8 mouse cellular contexts compared by ENCODE assay signal in the genomic region with DNA sequence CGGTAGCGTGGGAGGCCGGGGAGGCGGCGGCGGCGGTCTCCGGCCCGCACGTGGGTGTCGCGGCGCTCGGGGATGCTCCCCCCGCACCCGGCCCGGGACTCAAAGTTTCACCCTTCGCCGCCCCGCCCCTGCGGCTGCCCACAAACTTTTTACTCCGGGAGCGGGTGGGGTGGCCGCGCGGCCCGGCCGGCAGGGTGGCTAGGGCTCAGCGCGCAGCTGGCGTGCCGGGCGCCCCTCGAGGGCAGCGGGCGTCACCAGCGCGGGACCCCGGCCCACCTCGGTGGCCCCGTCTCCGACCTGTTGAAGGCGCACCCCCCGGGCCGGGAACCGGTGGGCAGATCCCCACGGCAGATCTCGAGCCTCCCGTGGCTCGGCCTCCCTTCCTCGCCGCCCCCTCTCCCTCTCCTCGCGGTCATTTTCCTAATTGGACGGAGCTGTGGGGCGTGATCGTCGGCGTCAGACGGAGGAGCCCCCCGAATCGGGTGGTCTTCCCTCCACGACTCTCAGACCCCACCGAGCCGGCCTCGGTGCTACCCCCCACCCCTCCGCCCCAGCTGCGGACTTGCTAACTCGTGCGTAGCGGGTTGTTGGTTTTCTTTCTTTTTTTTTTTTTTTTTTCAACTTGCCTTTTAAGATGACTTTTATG. TPM values are rescaled to one million over a fixed set of nuclear protein-coding genes. Genes with fewer than 3 reads are reported as not detected.
DNase-seq lines count a peak whose midpoint lies in the region; ATAC-seq and TF ChIP-seq lines count a peak whose summit lies in the region.

No protein-coding gene starts in this region.

- under 1% methylated on average over 59 of the region's 71 CpGs for WGBS in hindbrain, embryonic 15.5 days

- H3K4me3 ChIP-seq in G1E (ENCODE audit: low read depth, low read length), result peak overlapping the region; percentile 88
- H3K4me3 ChIP-seq in gastrocnemius, adult 2 months, result peak overlapping the region; percentile 90
- peak overlapping the region; percentile 91 for H3K4me3 ChIP-seq in hindbrain, embryonic 15.5 days
- peak overlapping the region; percentile 97 for H3K4me3 ChIP-seq in megakaryocyte, embryonic 14.5 days (replicated peaks)

- ATAC-seq in G1E (ENCODE audit: extremely low read depth, insufficient number of reproducible peaks, low FRiP score, poor library complexity, severe bottlenecking), result no peak; the same call in 1 of the 2 replicates
- ATAC-seq in hindbrain, embryonic 15.5 days (ENCODE audit: low FRiP score, low read depth), result no peak

- DNase-seq in G1E (ENCODE audit: low spot score), result peak; percentile 74
- DNase-seq in cerebellum, postnatal 14 days, result peak; percentile 60 to 62
- peak; percentile 91 for DNase-seq in gastrocnemius, adult 2 months
- peak; percentile 39 to 58 for DNase-seq in left cerebral cortex, postnatal 14 days (ENCODE audit: low spot score in 2 of 2)
- DNase-seq in right cerebral cortex, postnatal 14 days, result peak; percentile 60
- peak; percentile 66 for DNase-seq in urinary bladder, postnatal 25 days (ENCODE audit: low spot score)

- TF ChIP-seq CTCF in G1E (IDR thresholded peaks at IDR 0.05; ENCODE audit: low read depth, low read length), result no peak
- no peak for TF ChIP-seq CTCF in gastrocnemius, adult 2 months (IDR thresholded peaks at IDR 0.05)

- intact Hi-C loops in gastrocnemius, adult 2 months (cut with DNase I), result loop anchor here (2.0 to 10.0 kb wide), 4 partner anchors 35 to 1318 kb away; partner anchors contain the start of genes Arpin and Rps17
- intact Hi-C loops in left cerebral cortex, postnatal 14 days (cut with DNase I), result loop anchor here (5.0 kb wide), 1 partner anchor 50 kb away; no protein-coding TSS in a partner anchor

- peak overlapping the region; percentile 70 for H3K9ac ChIP-seq in hindbrain, embryonic 15.5 days

- H3K27me3 ChIP-seq in G1E (ENCODE audit: insufficient read depth, low read length), result peaks cover 3% of the 10 kb centered on the region; the same call in 1 of the 2 replicates
- H3K27me3 ChIP-seq in hindbrain, embryonic 15.5 days, result no peaks in the 10 kb centered on the region
- no peaks in the 10 kb centered on the region for H3K27me3 ChIP-seq in megakaryocyte, embryonic 14.5 days (replicated peaks)

- no peaks in the 10 kb centered on the region for H3K9me3 ChIP-seq in G1E (replicated peaks)
- H3K9me3 ChIP-seq in hindbrain, embryonic 15.5 days, result no peaks in the 10 kb centered on the region
- no peaks in the 10 kb centered on the region for H3K9me3 ChIP-seq in megakaryocyte, embryonic 14.5 days

- H3K4me2 ChIP-seq in hindbrain, embryonic 15.5 days, result peak overlapping the region; percentile 84

- H3K4me1 ChIP-seq in G1E (ENCODE audit: insufficient read depth, low read depth, low read length), result peaks cover 63% of the 10 kb centered on the region
- H3K4me1 ChIP-seq in hindbrain, embryonic 15.5 days (replicated peaks), result peaks cover 40% of the 10 kb centered on the region
- peaks cover 71% of the 10 kb centered on the region for H3K4me1 ChIP-seq in megakaryocyte, embryonic 14.5 days

- peak overlapping the region; percentile 98 for H3K27ac ChIP-seq in gastrocnemius, adult 2 months
- peak overlapping the region; percentile 76 for H3K27ac ChIP-seq in hindbrain, embryonic 15.5 days (replicated peaks)

- peaks cover 28% of the 10 kb centered on the region for H3K36me3 ChIP-seq in G1E (replicated peaks)
- H3K36me3 ChIP-seq in hindbrain, embryonic 15.5 days, result no peaks in the 10 kb centered on the region
- H3K36me3 ChIP-seq in megakaryocyte, embryonic 14.5 days (replicated peaks; ENCODE audit: low read length), result peaks cover 14% of the 10 kb centered on the region

RNA-seq across cellular contexts. Expression of gene Zfp710, which starts 2.5 kb away (rescaled TPM):
- 25.1 and 38.6 TPM in 2 replicates for total RNA-seq in G1E (2014; fragmentation: Nextera tagmentation)
- total RNA-seq in G1E (2017), result 10.7 and 13.1 TPM in 2 replicates
- 53.7 and 54.3 TPM in 2 replicates for polyA plus RNA-seq in G1E (2012)
- 10 to 100 TPM; 21.5 to 37.5 TPM for total RNA-seq in gastrocnemius, adult 2 months (2021)
- polyA plus RNA-seq in hindbrain, embryonic 15.5 days (2015; fragmentation: Nextera tagmentation; extraction: Ambion mirVana), result 16.3 and 17.2 TPM in 2 replicates
- total RNA-seq in left cerebral cortex, postnatal 14 days (2021), result 10 to 100 TPM; 15.7 to 16.0 TPM
- polyA plus RNA-seq in megakaryocyte, embryonic 14.5 days (2012; ENCODE audit: insufficient read depth, low replicate concordance), result 55.0 and 142 TPM in 2 replicates
